Mouse (Mus musculus) spleen, postnatal 36 days (tissue): Measurements from ENCODE around the gene Fbxl15.

ENCODE experiments used
- DNase-seq, 2 experiments: peaks; one replicate each; pipeline ENCODE4 v3.0.0; 2022; ENCODE audit warnings: low spot score in 2 of 2, mixed read lengths in 1 of 2

The Fbxl15 gene

GRCm38 (mm10) chr19:46322996-46323572, 4.9 kb upstream of the Fbxl15 start:
- DNase-seq: no peak

DNA sequence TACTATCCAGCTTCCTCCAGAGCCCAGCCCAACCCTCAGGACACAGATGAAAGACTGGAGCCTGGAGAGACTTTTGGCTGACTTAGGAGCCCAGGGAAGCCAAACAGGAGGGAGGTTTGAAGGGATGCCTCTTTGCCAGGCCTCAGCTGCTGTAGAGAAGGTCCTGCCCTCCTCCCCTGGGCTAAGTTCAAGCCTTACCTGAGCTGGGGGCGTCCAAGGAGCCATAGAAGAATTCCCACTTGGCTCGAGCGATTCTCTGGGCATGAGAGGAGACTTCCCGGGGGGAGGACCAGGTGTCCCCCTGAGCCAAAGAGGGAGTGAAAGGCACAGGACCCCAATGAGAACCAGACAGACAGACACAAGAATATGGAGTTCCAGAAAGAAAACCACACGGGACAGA, 4.3 kb upstream of the Fbxl15 start:
- no peak for DNase-seq

- DNase-seq: no peak
Measured at GRCm38 (mm10) chr19:46324366-46324765, 3.6 kb upstream of the Fbxl15 start.

GRCm38 (mm10) chr19:46324918-46325317, 3.1 kb upstream of the Fbxl15 start:
- DNase-seq: no peak

DNA sequence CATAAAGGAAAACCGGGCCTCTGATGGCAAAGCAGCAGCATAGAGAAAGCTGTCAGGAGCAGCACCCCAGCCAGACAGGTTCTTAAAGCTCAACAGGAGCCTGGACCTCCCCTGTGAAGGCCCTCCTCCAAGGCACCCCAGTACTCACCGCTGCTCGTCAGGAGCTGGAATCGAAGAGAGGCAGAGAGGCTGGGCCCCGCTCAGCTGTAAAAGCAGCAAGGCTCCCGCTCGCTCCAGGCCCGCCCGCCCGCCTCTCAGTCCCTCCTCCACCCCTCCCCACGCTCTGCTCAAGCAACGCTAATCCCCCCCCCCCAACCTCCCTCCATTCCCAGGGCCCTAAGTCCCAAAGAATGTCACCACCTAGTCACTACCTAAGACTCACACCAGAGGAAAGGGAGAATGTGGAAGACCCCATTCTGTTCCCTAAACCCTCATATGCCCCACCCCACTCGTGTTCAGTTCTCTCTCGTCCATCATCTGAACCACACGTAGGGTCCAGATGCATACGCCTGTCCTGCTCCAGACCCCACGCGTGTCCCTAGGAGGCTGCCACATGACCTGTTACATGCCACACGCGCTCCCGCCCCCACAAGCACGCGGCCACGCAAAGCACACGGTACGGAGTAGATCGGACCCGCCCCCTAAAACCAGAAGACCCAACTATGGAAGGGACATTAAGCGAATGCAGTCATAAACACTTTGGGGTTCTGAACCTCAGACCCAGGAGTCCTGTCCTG, 1.8 kb upstream of the Fbxl15 start:
- DNase-seq: no peak

DNA sequence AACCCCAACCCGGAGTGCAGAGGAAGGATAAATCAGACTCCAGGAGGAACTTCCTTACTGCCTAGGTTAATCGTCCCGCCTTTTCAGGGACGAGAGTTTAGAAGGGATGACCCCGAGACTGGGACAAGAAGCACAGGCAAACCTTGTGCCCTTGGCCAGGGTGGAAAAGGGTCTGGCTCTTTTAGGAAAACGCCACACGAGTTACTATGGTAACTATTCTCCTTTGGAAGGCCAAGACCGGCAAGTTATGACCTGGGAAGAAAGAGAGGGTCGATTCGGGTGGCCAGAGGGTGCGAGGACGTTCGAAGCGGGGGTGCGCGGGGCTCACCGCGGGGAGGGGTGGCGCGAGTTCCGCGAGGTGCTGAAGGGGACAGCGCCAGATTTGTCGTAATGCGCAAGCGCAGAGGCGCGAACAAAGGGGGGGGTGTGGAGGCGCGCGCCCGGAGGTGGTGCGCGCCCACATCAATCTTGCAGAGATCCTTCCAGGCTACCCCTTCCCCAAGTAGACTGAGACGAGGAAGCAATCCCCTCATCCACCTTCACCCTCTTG, 1.2 kb upstream of the Fbxl15 start, which contains the start of gene Psd:
TSS of gene Psd (minus strand) at position 401 of the 550 bp plus-strand sequence.
- DNase-seq: no peak

DNA sequence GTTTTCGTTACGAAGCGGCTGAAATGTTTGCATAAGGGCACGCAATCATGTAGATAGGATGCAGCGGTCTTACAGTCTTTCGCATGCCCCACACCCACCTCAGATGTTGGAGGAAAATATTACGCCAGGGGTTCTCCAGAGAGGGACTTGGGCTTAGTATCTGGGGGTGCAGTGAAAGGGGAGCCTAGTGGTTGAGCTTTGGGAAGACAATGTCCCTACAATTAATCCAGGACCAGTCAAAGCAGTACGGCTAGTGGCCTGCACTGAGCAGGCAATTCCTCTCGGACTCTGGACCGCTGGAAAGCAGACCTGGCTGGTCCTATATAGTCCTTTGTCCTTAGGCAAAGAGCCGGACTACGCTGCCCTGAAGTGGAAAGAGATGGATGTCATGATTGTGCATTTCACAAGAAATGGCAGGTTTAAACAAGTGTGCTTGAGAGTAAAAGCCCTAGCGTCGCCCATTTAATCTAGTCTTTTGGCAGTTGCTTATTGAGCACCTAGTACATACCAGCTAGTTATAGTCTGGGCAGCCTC, 386 bp upstream of the Fbxl15 start:
- no peak for DNase-seq

DNA sequence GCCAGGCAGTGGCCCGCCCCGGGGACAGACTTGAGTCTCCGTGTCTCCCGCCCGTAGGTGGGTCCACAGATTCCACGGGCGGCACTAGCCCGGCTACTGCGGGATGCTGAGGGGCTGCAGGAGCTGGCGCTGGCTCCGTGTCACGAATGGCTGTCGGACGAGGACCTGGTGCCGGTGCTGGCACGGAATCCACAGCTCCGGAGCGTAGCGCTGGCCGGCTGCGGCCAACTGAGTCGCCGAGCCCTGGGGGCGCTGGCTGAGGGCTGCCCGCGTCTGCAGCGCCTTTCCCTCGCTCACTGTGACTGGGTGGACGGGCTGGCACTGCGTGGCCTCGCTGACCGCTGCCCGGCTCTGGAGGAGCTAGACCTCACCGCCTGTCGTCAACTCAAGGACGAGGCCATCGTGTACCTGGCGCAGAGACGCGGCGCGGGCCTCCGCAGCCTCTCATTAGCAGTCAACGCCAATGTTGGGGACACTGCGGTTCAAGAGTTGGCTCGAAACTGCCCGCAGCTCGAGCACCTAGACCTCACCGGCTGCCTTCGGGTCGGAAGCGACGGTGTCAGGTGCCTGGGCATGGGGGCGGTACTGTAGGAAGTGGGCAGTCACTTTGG, 1.2 kb downstream of the Fbxl15 start:
- DNase-seq: no peak

DNA sequence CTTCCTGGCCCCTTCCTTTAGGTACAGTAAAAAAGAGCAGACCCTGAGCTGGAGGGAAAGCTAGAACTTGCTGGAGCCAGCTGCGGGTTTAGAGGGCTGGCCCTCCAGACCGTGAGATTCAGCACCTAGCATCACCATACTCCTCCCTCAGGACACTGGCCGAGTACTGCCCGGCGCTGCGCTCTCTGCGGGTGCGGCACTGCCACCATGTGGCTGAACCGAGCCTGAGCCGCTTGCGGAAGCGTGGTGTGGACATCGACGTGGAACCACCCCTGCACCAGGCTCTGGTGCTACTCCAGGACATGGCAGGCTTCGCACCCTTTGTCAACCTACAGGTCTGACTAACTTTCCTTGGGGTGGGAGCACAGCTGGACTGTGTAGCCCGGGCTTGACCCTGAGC, 2.0 kb downstream of the Fbxl15 start:
- DNase-seq: peak; percentile 79 to 80

- DNase-seq: no peak
Measured at GRCm38 (mm10) chr19:46330696-46331095, 2.7 kb downstream of the Fbxl15 start.

GRCm38 (mm10) chr19:46331326-46331725, 3.3 kb downstream of the Fbxl15 start:
- no peak for DNase-seq

DNA sequence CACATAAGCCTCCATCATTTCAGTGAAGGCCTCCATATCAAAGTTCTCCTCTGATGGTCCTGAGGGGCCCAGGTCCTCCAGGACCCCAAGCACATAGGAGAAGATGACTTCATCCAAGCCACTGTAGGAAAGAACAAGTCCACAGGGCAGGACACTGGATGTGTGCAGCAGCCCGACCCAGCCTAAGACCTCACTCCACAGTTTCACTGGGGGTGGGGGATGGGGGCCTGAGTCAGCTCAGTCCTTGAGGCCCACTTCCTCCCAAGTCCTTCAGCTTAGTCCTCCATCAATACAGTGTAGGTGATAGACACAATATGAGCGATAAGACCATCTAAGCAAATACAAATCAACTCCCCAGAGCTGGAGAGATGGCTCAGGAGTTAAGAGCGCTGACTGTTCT, 4.0 kb downstream of the Fbxl15 start:
- no peak for DNase-seq

- DNase-seq: no peak
Measured at GRCm38 (mm10) chr19:46332721-46333339, 4.8 kb downstream of the Fbxl15 start.

DNA sequence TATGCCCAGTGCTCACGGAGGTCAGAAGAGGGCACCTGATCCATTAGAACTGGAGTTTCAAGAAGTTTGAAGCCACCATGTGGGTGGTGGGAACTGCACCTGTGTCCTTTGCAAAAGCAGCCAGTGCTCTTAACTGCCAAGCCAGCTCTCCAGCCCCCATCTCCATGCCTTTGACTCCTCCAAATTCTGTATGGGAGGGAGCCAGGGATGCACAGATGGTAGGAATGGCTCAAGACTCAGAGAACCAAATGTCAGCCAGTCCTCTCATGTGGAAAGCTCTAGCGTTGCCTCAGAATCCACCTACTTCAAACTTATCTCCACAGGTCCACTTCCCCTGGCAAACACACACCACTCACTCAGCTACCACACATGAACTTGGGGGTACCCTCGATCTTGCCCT, 5.9 kb downstream of the Fbxl15 start:
- DNase-seq: no peak

DNA sequence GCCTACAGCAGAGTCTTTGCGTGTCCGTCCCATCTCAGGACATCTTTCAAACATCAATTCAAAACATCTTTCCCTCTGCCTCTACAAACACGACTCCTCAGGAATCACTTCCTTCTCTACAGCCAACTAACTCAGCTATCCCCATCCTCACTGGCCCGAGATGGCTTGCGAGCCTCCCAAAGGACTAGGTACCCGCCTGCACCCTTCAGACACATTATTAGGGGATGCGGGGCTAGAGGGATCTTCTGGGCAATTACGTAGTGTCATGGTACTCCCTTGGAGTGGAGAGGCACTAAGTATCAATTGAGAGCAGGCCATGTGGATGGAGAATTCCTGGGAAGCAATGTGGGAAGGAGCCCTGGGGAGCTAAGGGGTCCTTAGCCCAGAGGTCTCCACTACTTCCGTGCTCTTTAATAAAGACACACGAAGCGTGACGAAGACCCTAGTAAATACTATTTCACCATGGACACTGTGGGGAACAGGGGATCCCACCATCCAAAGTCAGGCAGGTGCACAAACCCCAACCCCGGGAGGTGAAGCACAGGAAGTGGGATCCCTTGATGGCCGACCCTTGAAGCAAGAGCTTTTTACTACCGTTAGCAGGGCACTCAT, 9.8 kb downstream of the Fbxl15 start:
- DNase-seq: no peak

GRCm38 (mm10) chr19:46338331-46338936, 10.4 kb downstream of the Fbxl15 start, which contains the start of gene Cuedc2:
Gene Cuedc2, minus strand, starts transcription at chr19:46338702.
- DNase-seq: peak; percentile 93 to 97

DNA sequence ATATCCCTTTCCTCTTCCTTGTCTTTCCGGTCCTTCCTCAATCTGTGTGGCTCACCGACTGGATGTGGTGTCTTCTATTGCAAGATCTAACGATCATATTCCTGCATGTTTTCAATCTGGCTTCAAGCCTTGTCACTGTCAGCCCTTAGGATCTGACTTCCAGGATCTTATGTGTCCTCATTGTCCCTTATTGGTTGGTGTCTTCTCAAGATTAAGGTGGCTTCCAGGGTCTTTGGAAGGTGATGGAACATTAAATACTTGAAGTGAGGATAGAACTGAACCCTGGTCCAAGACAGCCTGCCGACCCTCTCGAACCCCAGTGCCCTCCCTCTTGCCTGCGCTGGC, 10.9 kb downstream of the Fbxl15 start:
- DNase-seq: no peak

DNA sequence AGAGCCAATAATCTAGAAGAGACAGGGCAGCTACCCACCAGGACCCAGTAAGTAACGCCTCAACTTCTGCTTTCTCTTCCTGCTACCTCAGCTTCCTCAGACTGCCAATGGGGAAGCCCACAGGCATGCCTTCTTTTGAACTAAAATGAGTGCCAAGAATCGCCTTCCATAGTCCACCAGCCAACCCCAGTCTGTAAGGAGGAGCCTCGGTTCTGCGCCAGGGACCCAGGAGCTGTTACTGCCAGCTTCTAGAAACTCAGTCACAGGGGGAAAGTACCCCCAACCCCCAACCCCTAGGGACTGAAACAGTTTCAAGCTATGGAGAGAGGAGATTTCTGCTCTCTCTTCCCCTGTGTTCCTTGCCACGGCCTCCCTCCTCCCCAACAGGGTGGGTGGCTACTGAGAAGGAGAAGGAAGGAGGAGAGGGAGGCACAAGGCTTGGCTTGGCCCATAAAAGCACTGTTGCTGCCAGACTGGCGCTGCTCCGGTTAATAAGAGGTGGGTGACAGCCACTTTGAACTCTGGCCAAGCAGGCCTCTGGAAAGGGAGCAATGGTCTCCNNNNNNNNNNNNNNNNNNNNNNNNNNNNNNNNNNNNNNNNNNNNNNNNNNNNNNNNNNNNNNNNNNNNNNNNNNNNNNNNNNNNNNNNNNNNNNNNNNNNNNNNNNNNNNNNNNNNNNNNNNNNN, 11.4 kb downstream of the Fbxl15 start:
- peak; percentile 70 to 77 for DNase-seq

DNA sequence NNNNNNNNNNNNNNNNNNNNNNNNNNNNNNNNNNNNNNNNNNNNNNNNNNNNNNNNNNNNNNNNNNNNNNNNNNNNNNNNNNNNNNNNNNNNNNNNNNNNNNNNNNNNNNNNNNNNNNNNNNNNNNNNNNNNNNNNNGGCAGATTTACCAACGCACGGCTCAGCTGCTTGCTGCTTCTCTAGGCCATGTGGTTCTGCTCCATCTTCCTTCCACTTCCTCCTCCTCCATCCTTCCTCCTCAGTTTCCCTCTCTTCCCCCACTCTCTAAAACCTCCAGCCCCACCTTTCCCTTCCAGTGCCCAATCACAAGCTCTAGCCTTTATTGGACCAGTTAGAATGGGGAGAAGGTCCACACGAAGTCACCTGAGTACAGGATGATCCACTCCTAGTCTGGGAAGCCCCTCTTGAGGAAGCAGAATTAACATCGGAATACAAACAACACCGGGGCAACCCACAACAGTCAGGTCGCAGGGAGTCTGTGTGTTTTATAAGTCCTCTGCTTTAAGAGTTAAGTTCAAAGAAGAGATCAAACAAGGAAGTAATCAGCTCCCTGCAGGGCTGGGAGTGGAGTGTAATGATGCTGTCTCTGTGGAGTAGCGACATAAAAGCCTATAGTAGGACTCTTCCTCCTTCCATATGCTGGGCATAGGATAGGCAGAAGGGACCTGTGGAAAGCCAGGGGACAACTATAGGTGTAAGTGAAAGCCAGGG, 16.9 kb downstream of the Fbxl15 start:
- no peak for DNase-seq

- DNase-seq: no peak
Measured at GRCm38 (mm10) chr19:46347146-46347545, 19.2 kb downstream of the Fbxl15 start.
